Mouse (Mus musculus) lung, adult 2 months (tissue): ENCODE results near the gene Pgap2.

Experiments used
- CTCF ChIP-seq: fragments of 200-500 bp; IDR thresholded peaks from 2 replicates; pipeline ENCODE4 v1.5.1; 2011; ENCODE audit warnings: mild to moderate bottlenecking, low read length, control low read depth; ENCODE audit not compliant: insufficient read depth
- POLR2A ChIP-seq: fragments of 200-500 bp; IDR thresholded peaks from 2 replicates; pipeline ENCODE4 v1.6.1; 2011; ENCODE audit warnings: low read depth, mild to moderate bottlenecking, control low read depth, low read length, borderline replicate concordance; ENCODE audit errors: extremely low read depth

GRCm38 (mm10) chr7:102250631-102251214, 40.7 kb downstream of the Pgap2 start:
- TF ChIP-seq CTCF (peak; percentile 62), POLR2A (no peak)
